Mouse (Mus musculus) gastrocnemius, adult 18-20 months (tissue): ENCODE data around the gene Wt1. TPM values are rescaled to one million over a fixed set of nuclear protein-coding genes. Genes with fewer than 3 reads are reported as not detected.

ENCODE experiments used
- DNase-seq: peaks from one replicate; pipeline ENCODE4 v3.0.0; 2021; ENCODE audit warnings: low spot score
- long read RNA-seq, 2 experiments: library from polyadenylated mRNA; stranded (forward); transcript quantifications; one replicate each; pipeline ENCODE4 v2.0.0; 2021
- total RNA-seq, 2 experiments: library from RNA; stranded (reverse); gene quantifications; 2 replicates each; pipeline ENCODE4 v1.2.3; 2021

Gene Wt1
- total RNA-seq = under 1 TPM in 1 of 2 experiments, not detected in 1; 0.09 TPM
- long read RNA-seq, experiment 1 = 0 reads
- long read RNA-seq, experiment 2 = 0 reads

DNA sequence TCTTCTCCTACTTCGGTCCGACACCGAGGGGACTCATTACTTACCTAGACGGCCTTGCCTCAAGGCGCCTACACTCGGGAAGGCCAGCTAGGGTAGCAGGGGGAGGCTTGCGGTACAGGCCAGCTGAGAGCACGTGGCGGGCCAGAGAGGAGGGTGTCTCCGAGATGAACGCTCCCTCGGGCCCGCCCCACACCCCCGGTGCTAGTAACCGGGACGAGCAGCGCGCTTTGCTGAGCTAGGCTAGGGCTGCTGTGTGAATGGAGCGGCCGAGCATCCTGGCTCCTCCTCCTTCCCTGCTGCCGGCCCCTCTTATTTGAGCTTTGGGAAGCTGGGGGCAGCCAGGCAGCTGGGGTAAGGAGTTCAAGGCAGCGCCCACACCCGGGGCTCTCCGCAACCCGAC, at the start of gene Wt1:
Gene Wt1 (plus strand): TSS at position 251 of the 400 bp plus-strand sequence.
- no peak for DNase-seq

DNA sequence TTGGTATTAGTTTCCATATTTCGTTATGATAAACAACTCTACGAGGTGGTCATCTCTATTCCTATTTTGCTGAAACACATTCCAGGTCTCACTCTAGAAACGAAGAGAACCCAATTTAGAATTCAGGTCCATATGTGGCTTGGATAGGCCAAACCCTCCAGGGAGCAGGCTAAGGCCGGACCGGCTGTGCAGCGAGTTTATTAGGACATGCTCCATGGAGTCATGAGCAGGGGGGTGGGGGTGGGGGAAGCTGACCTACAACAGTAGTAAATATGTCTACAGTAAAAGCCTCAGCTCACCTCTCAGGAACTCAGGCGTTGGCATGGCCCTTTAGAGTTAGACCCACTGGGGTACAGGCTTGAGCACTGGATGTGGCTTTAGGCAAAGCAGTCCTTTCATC, 49.2 kb upstream of the Wt1 start:
- no peak for DNase-seq

DNA sequence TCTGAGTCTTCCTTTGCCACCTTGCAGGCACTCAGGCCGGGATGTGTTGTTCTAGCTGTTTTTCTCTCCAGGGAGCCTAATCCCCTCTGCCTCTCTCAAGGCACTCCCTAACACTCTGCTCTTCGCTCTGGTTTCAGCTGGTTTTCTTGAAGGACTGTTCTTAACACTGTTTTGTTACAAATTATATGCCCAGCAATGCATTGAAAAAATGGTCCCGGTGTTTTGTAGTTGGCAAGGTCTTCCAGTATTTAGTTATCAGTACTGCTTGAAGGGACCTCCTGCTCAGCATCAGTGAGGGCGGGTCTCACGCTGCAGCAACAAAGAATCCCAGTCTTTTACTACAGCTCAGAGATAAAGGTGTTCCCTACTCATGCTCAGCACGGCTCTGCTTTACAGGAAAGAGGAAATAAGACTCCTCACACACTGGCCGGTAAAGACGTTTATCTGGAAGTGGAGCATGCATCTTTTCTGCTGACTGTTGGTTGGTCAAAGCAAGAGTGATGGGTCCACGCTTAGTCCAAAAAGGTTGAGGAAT, 44.0 kb upstream of the Wt1 start:
- DNase-seq = no peak

DNA sequence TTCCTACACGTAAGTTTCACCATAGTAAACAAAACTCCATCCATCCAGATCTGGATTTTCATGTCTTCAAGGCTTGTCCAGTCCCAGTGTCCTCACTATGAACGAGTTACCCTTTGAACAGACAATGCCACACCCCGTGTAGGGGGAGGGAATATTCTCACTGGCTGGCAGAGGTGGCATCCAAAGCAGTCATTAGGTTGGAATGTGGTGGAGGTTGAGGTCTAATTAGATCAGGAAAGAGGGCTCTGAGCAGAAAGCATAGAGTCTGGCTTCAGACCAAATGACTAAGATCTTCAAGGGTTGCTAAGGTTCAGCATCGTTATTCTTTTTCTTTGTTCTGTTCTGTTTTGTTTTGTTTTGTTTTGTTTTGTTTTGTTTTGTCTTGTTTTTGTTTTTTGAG, 42.3 kb upstream of the Wt1 start:
- no peak for DNase-seq

DNA sequence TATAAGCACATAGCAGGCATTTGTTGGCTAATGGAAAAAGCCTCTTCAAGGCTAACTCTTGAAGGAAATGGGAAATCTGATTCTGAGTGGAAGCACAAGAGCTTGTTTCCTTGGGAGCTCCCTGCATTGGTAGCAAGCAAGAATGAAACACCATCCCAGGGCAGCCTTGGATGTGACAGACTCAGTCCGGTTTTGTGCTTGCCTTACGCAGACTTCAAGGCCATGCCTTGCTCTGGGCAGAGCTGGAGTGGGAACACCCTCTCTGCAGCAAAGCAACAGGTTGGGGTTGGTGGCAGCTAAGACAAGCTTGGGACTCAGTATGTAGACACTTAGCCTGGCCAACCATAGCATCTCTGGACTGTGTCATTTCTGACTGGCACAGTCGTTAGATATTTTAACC, 40.2 kb upstream of the Wt1 start:
- no peak for DNase-seq

DNA sequence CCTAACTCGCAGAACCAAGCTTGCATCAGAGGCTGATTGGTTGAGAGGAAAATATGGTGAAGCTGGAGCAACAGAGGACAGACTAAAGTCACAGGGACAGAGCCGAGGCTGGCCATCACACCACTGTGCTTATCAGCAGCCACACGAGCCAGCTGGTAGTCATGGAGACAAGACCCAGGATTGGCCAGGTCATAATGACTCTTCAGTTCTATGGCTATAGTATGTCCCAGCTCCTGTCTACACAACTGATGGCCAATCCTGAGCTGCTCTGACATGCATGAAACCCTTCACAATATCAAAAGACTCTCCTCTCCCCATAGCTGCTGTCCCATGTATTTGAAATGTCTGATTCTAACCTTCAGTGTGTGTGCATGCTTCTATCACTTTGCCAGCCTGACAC, 38.3 kb upstream of the Wt1 start:
- DNase-seq = no peak

DNA sequence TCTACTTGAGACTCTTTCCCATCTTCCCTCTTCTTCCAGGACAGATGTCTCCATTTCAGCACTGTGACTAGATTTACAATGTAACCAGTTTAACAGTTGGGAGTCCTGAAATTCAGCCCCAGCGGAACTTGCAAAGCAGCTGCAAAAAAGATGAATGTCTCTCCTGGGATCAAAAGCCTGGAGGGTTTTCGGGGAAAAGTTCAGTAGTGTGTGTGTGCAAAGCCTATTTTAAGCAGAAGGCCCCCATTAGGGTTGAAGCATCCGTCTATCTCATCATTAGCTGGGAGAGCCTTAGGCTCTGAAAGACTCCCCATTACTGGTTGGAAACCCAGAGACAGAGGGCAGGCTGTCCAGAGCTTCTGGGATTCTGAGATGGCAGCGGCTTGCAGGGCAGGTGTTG, 37.2 kb upstream of the Wt1 start:
- peak; percentile 5 for DNase-seq

DNA sequence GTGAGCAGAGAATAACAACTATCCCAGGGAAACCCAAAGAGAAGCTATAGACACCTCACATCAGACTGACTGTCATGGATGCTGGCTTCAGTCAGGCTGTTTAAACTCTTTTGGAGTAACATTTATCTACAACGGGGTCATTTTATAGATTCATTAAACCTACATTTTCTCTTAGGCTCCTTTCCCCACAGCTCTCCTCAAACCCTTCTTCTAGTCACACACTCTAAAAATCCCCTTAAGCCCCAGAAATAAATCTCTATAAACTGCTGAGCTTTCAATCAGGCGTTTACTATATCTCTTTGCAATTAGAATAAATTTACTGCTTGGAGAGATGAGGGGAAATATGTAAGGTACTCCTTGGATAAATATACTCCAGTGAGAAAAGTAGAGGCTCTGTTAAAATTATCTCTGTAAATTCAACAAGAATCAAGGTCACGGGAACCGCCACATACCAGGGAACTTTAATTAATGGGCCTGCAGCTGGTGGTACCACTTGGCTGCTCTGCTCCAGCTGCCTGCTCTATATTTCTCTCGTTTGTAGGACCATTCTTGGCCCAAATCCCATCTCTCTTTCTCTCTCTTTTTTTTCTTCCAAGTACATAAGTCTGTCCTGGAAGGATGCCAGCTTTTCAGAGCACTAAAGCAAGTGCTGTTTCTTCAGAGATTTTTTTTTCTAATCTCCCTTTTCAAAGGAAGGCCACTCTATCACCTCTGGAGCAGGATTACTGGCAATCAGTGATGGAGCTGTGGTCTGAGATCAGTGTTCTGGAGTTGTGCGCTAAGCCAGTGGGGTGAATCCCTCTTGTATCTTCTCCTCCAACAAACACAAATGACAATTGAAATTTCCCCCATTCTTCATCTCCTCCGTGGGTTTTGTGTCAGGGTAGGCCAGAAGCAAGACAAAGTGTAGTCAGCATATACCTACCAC, 36.5 kb upstream of the Wt1 start:
- DNase-seq = no peak

DNA sequence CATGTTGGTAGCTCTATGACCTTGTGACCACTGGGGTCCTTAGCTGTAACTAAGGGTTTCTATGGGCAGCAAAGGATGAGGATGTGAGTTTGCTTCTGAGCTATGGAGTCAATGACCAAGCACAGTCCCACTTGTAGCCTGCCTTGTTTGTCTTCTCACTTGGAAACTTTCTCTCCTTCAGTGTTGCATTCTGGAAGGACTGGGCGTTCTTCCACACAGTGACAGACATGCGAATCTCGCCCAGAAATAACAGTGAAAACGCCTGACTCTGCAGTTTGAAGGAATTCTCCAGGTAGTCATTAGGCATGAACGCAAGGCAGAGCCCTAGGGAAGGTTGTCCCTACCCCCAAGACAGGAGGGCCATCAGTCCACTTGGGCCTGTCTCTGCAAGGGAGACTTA, 35.3 kb upstream of the Wt1 start:
- peak; percentile 52 for DNase-seq

DNA sequence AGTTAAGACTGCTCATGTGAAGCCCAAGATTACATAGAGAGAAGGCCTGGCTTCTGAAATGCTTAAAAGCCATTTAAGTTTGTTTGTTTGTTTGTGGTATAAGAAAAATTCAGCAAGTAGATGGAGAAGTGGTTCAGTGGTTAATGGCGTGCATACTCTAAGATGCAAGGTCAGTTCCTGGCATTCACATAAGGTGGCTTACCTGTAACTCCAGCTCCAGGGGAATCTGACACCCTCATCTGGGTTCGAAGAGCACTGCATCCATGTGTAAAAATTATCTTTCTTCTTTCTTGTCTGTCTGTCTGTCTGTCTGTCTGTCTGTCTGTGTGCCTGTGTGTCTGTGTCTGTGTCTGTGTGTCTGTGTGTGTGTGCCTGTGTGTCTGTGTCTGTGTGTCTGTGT, 34.6 kb upstream of the Wt1 start, which contains the start of gene Gm11060:
Gene Gm11060 (plus strand): TSS at position 301 of the 400 bp plus-strand sequence.
- no peak for DNase-seq

DNA sequence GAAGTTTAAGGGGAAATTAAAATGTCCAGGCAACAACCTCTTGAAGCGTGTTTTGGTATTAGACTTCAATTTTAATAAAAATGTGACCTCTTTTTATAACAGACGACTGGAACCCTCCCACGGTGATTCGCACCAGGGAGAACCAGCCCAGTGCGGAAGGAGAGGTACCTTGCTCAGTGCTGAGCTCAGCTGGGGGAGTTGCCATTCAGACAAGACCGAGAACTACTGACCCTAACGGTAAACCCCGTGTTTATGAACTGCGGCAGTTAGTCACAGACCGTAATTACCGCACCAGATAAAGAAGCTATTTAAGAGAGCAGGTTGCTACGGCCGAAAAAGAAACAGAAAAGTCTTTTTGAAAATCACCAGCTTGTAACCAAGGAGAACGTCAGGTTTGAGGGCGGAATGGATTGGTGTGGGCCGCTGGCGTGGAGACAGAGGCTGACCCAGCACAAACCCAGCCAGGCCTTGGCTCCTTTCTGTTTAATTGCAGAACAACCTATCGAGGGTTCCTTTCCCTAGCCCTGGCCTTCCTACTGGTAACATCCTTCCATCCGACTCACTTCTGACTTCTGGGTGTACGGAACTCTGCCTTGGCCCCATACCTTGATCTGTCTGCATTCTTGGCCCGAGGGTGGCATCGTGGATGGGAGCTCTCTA, 28.9 kb upstream of the Wt1 start:
- no peak for DNase-seq

DNA sequence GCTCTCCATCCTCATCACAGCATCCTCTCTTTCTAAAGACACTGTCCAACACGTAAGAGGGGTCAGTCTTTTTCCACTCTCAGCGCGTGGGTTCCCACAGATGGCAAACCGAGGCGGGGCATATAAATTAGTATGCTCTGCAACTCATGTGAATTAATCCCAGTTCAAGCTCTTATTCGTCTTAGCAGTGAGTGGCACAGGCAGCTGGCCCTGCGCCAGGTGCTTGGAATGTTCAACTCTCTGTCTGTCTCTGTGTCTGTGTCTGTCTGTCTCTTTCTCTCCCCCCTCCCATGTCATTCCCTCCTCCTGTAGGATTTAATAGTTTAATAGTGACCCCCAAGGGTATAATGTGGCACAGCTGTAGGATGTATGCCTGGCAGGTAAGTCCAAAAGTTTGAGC, 26.9 kb upstream of the Wt1 start:
- no peak for DNase-seq

DNA sequence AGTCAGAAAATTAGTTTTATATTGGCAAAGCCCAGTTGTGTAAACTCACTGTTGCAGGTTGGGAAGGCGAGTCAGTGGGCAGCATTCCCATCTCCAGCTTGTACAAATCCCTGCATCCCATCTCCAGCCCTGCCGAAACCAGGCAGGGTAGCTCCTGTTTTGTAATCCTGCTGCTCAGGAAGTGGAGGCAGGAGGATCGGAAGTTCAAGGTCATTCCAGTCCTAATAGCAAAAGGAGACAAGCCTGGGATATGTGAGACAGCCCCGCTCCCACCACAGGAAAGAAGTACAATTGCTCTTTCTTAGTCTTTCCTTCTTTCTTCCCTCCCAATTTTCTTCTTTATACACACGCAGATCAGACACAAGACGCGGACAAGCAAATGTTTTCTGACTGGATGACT, 25.8 kb upstream of the Wt1 start:
- DNase-seq = no peak

DNA sequence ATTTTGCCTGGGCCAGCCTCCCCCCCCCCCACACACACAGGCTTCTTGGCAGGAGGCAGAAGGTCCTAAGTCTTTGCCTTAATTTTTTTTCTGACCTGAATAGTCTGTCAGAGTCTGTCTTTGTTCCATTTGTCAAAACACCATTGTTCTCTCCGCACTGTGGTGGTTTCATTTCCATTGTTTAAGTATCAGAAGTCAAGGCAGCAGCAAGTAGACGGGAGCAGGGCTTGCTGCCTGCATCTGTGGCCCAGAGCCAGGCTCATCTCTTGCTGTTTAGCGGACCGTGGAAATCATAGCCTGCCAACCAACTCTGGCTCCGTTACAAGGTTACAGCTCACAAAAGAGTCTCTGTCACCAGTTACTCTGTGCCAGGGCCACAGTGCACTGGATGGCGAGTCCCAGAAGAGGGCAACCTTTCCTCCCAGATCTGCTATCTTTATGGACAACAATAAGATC, 17.6 kb upstream of the Wt1 start:
- DNase-seq = no peak

DNA sequence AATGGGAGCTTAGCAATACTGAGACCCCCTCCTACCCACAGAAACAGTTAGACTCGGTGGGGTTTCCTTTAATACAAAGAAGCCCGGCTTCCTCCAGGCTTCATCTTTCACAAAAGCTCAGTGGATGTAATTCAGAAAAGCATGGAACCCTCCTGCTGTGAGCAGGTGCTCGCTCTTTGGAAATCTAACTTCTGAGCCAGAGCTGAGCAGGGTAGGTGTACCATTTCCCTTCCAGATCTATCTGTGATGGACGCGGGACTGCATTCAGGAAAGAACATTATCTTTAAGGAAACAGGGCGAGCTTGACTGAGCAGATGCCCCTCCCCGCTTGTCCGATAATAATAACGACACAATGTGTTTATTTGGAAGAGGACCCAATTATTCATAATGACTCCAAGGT, 12.3 kb upstream of the Wt1 start:
- no peak for DNase-seq

DNA sequence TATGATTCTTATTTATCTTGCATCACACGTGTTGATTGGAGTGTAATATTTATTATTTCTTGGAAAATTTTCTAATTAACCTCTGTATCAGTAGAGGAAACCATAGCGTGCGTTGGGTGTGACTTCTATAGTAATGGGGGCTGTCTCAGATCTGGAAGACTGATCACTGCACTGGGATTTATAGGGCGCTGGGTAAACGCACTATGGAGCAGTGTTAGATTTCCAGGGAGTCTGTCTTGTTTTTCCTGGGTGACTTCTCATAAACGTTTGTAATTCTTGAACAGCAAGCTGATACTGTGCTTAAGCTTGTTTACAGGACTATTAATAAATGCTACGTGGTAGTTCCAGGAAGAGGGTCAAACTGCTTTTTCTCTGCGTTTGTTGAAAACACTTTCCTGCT, 8.7 kb upstream of the Wt1 start:
- DNase-seq = no peak

DNA sequence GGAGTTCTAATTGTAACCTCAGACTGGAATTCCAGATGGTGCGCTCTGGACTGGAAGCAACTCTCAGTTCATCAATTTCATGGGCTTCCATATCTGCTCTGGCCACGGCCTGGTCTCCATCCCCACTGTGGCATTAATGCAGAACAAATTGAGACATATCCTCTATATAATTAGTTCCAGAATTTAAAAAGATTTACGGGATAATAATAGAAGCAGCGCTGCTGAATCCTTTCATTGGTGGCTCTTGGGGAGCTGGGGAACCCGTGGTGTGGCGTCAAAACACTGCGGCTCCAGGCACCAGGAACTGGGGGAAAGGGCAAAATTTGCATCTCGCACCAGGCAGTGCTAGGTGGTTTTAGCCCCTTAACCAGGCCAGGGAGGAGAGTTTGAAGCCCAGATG, 4.1 kb upstream of the Wt1 start:
- DNase-seq = no peak

DNA sequence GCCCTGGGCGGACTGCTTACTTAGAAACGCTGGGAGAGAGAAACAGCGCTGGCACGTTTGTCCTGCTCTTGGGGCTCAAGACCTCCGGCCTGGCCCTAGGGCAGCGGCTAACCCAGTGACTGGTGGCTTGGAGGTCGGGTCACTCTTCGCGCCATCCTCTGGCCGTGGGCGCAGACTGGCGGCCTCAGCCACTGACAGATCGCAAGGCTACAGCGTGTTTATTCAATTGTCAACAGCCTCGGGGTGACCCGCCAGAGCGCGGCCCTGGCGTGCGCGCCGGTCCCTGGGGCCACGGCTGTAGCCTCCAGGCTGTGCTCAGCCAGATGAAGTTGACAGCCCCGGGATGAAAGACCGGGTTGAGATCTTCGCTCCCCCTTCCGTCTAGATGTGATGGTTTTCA, 3.4 kb upstream of the Wt1 start:
- no peak for DNase-seq

DNA sequence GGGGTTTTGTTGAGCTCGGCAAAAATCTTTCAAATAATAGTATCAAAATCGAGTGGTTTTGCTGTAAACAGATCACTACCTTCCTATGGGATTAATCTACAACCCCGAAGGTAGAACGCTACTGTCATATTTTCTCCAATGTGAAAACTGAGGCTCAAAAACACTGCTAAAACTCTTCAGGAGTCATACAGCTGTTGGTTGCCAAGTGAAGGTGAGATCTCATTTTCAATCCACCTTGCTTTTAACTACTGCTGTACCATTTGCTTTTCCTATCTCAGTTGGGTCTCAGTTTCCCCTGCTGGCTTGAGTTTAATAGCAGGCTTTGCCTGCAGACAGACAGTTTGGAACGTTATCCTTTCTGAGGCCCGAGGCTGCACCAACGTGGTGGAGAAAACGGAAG, 2.9 kb upstream of the Wt1 start:
- DNase-seq = no peak

DNA sequence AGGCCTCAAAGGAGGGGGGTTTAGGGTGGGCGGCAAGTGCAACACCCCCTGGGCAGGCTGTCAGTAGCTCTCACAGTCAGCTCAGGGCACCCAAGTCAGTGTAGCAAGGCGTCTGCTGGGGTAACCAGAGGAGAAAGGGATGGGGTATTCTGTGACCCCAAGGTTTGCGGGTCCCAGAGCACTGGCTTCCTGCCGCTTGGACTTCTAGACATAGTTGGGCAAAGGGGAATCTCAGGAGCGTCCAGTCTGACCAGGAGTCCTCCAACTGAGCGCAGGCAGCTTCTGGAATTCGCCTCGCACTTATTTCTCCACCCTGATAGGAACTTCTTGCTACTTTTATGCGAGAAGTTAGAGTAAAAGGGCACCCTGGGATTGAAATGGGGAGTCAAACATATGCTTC, 2.4 kb upstream of the Wt1 start:
- no peak for DNase-seq

DNA sequence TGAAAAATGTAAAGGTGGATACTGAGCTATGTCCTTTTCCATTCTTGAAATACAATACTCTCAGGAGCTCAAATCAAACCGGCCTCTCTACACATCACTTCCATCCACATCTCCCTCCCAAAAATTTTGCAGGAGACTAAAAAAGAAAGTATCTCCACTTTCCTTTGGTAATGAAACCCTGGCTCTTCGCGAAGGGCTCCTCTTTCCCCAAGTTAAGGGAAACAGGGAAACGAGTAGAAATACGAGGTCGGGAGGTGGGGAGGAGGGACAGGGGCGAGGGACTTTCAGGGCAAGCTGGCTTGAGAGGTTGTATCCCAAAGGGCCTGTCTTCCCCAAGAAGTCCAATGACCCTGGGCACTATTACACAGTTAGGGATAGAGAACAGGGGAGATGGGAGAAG, 1.9 kb upstream of the Wt1 start:
- DNase-seq = no peak

DNA sequence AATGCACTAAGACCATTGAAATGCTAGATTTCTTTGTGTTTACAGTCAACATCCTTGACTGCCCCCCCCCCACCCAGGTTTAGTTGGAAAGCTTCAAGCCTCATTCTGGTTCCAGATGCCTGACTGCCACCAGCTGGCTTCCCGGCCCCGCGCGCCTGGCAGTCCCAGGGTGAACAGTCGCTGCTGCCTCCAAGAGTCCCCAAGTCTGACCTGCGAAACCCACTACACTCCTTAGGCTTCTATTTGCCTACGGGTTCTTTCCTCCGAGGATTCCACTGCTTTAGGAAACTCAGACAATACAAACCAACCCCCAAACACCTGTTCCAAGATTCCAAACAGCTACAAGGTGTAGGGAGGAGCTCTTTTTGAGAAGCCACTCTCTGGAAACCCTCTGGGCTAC, 1.1 kb upstream of the Wt1 start:
- no peak for DNase-seq

DNA sequence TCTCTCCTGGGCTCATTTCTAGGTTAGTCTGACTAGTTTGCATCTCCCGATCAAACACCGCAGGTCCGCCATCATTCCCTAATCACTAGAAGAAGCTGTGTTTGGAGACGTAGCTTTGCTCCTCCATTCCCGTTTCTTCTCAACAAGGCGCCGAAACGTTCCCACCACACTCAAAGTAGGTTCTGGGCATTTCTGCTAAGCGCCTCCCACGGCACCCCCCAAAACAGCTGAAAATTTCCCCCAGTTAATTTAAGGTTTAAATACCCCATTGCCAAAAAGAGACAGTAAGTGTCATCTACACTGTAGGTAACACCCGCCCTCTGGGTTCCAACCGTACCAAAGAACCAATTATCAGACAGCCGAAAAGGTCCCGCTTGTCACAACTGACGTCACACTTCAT, 688 bp upstream of the Wt1 start:
- no peak for DNase-seq
